Mouse (Mus musculus): ENCODE results near the gene Hip1r. TPM values are rescaled to one million over a fixed set of nuclear protein-coding genes. Genes with fewer than 3 reads are reported as not detected.

Hip1r gene
- total RNA-seq (2022): 10 to 100 TPM; 11.5 to 15.5 (median 13.7) TPM

DNA sequence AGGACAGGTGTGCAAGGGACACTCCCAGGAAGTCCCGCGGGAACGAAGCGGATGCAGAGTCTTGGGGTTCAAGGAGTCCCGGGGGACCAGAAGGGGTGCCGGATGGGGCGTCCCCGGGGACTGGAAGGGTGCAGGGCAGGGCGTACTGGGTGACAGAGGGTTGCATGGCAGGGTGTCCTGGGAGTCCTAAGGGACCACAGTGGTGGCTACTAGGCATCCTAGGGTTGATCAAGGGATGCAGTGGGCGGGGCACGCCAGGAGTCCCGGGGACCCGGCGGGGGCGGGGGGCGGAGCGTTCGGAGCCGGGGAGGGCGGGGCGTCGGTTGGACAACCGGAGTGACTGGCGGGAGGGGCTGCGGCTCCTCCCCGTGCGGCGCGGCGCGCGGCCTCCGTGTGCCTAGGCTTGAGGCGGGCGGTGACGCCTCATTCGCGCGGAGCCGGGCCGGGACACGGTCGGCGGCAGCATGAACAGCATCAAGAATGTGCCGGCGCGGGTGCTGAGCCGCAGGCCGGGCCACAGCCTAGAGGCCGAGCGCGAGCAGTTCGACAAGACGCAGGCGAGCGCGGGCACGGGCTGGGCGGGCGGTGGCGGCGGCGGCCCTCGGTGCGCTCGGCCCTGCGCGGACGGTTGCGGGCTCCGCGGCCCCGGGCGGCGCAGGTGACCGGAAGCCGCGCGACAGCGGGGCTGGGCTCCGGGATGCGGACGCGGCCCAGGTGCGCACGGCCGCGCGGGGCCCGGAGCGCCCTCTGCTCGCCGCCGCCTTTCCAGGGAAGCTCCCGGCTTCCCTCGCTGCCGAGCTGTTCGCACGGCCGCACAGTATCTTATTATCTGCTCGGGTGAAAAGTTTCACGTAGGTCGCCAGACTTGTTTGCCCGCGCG is at the start of gene Hip1r:
Gene Hip1r (plus strand): TSS at position 330 of the 880 bp plus-strand sequence.
- DNase-seq (ENCODE audit: low spot score): peak; percentile 58

DNA sequence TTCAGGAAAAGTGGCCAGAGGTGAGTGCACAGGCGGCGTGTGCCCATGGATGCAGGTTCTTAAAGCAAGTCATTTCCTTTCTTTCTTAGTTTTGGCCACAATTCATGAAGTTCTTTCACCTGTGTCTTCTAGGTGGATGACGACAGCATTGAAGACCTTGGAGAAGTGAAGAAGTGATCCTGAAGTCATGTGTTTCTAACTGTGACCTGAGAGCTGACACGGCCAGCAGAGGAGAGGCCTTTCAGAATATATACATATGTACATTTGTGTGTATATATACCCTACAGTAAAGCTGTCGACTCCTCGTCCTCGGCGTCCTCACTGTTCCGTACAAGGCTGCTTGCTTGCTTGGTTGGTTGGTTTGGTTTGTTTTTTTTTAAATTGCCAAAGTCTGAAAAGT is 46.3 kb upstream of the Hip1r start, which contains the start of gene Gm43518:
Gene Gm43518 (plus strand): TSS at position 301 of the 400 bp plus-strand sequence.
- no peak for DNase-seq (ENCODE audit: low spot score)

- DNase-seq (ENCODE audit: low spot score): peak; percentile 90
Measured at GRCm38 (mm10) chr5:123930508-123930989, 42.9 kb upstream of the Hip1r start, which contains the start of gene Ccdc62. Gene Ccdc62 (plus strand): TSS chr5:123930679.

DNA sequence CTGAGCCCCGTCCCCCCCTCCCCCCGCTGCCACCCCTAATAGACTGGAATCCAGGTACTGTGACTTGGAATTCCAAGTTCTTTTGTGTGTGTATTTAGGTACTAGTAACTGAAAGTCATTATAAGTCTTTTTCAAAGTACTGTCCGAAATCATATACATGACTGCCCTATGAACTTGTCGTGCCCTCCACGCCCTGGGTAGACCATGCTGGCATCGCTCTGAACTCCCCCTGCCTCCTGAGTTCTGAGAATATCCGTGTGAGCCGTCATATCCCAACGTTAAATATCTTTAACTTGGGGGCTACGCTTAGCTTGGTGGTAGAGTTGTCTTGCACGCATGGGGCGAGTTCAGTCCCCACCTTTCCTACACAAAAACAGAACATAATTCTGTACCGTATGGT is 42.3 kb upstream of the Hip1r start:
- DNase-seq (ENCODE audit: low spot score): no peak

- DNase-seq (ENCODE audit: low spot score): no peak
Measured at GRCm38 (mm10) chr5:123932927-123933326, 40.5 kb upstream of the Hip1r start.

DNA sequence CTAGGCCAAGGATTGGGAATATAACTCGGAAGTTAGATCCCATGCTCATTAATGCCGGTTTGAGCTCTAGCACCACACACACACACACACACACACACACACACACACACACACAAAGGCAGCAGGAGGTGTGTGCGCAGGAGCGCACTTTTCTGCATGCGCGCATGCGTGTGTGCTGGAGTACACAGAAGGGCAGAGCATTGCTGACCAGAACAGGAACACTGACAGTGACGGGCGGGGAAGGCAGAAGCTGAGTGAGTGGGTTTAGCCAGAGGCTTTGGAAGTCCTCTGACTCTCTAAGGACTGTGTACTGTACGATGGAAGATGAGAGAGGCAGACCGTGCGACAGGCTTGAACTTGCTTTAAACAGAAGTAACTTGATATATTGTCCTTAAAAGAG is 39.9 kb upstream of the Hip1r start:
- DNase-seq (ENCODE audit: low spot score): no peak

- DNase-seq (ENCODE audit: low spot score): no peak
Measured at GRCm38 (mm10) chr5:123933957-123934591, 39.4 kb upstream of the Hip1r start.

GRCm38 (mm10) chr5:123935931-123936330 is 37.5 kb upstream of the Hip1r start:
- no peak for DNase-seq (ENCODE audit: low spot score)

- DNase-seq (ENCODE audit: low spot score): no peak
Measured at GRCm38 (mm10) chr5:123938479-123938878, 34.9 kb upstream of the Hip1r start.

GRCm38 (mm10) chr5:123946546-123946945 is 26.9 kb upstream of the Hip1r start:
- no peak for DNase-seq (ENCODE audit: low spot score)

DNA sequence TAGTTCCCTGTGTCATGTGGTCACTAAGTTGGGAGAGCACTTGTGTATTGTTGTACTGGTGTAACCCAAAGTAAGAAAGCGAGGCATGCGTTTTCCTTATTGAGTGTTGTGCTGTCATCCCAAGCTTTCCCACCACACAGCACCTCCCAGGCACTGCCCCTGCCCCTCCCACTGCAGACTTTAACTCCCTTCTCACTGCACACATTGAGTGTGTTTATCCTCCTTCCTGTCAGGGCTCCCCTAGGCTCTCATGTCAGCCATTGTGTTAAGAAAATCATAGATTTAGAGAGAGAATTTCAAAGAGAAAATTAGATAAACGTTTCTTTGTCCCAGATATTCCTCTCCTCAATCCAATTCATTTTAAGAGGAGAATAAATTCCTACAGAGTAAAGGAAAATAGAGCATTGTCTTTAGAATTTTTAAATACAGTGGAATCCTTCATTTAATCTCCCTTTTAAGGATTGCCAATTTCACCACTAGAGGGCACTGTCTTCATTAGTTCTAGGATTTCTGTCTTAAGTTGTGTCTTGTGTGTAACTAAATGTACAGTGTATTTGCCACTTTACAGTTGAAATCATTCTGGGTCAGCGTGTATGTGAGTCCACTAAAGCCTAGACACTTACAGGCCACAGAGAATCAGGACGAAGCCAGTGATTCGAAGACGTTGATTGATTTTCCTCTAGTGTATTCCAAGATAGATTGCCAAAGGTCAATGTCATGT is 26.2 kb upstream of the Hip1r start:
- peak; percentile 69 for DNase-seq (ENCODE audit: low spot score)

DNA sequence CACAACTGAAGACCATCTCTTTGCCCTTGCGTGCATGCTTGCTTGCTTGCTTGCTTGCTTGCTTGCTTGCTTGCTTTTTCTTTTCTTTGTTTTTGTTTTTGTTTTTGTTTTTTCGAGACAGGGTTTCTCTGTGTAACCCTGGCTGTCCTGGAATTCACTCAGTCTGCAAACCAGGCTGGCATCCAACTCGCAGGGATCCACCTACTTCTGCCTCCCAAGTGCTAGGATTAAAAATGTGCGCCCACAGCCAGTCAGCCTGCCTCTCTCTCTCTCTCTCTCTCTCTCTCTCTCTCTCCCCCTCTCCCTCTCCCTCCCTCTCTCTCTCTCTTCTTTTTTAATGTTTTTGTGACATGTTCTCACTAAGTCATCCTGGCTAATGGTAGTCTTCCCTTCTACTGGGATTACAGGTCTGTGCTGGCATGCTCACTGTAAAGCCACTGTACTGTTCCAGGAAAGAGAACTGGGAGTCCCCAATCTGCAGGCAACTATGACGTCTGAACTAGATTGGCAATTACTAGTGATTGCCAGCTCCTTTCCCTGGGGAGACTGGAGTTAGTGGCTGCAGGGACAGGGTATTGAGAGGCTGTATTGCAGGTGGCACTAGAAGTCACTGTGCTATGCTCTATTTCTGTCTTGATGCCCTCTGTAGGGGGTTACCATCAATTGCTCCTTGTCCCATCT is 20.9 kb upstream of the Hip1r start:
- no peak for DNase-seq (ENCODE audit: low spot score)

DNA sequence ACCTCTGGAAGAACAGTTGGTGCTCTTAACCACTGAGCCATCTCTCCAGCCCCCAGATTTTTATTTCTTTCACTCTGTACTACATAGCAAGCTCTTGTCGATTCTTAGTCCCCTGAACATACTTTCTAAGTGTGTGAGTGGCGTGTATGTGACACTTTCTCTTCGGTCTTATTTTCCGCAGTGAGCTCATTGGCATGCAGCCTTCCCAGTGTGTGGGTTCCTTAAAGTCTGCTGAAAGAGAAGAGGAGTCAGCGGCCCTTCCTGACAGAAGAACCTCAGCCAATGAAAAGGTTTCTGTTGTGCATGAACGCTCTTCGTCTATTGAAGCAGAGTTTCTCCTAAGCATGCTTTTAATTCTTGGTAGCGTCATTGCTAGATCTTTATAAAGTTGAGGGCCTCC is 16.2 kb upstream of the Hip1r start:
- no peak for DNase-seq (ENCODE audit: low spot score)

GRCm38 (mm10) chr5:123959018-123959417 is 14.4 kb upstream of the Hip1r start:
- no peak for DNase-seq (ENCODE audit: low spot score)

DNA sequence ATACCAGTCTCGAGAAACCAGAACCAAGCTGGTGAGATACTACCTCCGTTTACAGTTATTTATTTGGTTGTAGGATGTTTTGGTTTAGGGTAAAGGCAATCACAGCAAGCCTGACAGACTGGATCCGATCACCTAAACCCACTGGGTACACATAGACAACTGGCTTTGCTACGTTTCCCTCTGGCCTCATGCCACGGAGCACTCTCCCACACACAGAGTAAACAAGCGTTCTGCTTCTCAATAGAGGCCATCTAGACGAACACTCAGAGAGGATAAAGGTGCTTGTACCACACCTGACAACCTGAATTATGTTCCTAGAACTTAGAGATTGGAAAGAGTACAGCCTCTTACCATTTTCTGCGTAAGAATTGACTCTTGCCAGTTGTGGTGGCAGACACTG is 13.3 kb upstream of the Hip1r start:
- DNase-seq (ENCODE audit: low spot score): no peak

DNA sequence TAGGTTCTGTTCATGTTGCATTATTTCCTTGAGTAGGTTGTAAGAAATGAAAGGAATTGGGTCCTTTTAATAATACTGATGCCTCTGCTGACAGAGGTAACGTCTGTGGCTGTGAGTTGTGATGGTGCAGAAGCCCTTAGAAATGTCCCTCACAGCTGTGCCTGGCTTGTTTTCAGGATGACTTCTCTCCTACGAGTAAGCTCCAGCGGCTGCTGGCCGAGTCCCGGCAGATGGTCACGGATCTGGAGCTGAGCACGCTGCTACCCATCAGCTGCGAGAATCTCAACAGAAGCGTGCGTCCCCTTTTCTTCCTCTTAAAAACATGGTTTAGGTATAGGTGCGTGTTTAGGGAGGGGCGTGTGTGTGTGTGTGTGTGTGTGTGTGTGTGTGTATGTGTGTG is 12.4 kb upstream of the Hip1r start:
- no peak for DNase-seq (ENCODE audit: low spot score)

- no peak for DNase-seq (ENCODE audit: low spot score)
Measured at GRCm38 (mm10) chr5:123964208-123964607, 9.2 kb upstream of the Hip1r start.

DNA sequence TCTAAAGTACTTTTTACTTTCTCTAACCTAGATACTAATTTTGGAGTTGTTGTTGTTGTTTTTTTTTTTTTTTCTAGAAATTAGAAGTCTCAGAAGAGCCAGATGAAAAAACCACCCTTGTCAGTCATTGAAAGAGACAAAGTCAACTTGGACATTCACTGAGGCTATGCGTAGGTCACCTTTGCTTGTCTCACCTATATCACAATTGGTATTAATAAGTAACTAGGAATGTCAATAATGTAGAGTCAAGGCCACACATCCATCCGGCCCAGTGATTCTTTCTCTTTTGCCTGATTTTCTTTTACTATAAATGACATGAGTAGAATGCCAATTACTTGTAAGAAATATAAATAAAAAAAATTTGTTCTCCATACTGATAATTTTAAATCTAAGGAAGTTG is 6.7 kb upstream of the Hip1r start:
- DNase-seq (ENCODE audit: low spot score): no peak

DNA sequence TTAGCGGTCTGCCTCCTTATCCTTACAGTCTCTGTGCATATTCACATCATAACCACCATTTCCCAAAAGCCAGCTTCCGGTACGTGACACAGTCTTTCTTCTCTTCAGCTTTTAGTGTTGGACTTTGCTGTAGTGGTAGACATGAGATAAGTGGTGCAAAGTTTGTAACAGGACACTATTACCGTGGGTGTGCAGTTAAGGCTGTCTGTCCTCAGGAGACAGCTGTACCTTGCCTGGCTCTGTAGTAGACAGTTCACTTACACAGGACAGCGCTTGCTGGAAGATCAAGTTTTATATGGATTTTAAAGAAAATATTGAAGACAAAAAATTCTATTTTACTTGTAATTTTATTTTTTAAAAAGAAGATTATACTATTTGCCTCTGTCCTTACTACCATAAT is 5.0 kb upstream of the Hip1r start:
- DNase-seq (ENCODE audit: low spot score): no peak

DNA sequence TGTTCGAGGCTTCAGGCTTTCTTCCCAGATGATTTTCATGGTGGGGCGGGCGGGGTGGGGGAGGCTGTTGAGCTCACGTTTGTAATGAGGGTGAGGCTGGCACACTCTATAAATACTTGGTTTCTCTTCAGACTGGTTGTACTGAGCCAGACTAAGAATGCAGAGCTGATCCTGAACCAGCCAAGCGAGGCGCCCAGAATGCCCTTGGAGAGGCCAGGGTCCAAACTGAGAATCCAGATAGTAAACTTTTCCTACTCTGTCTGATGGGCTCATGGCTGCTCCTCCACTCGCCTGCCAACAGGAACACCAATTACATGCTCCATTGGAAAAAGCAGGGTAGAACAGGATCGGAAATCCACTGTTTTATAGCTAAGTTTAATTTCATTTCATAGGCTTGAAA is 4.2 kb upstream of the Hip1r start:
- DNase-seq (ENCODE audit: low spot score): no peak

DNA sequence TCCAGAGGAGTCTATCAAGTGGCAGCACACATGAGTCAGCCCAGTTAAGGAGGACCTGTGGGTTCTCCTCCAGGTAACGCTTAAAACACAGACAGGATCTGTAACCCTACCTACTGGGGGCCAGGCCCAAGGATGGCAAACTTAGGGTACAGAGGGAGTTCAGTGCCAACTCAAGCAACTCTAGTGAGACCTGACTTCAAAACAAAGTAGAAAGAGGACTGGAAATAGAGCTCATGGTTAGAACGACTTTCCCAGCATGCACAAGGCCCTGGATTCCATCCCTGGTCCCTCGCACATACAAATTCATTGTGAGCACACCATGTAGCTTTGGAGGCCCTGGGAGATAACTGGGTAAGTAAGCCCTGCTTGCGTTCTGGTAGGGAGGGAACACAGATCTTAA is 2.9 kb upstream of the Hip1r start:
- DNase-seq (ENCODE audit: low spot score): no peak

DNA sequence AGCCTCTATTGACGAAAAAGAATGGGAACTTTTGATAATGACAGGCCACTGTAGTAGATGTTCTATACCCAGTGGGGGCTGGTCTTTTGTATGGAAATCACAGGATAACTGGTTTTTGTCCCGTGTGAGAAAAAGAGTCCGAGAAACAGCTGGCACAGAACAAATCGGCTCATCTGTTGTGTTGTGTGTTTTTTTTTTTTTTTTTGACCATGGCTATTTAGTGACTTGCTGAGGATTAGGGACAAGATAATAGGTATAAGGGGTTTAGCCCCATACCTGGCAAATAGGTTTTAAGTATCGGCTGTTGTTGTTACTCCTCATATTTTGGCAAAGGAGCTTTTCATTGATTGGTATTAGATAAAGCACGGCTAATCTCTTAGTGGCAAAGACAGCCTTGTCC is 975 bp upstream of the Hip1r start:
- no peak for DNase-seq (ENCODE audit: low spot score)

All from heart, adult 8-10 months (tissue).